Mouse (Mus musculus) erythroblast, embryonic 14.5 days (primary cell): ENCODE results near the gene 4930572O03Rik. TPM values are rescaled to one million over a fixed set of nuclear protein-coding genes. Genes with fewer than 3 reads are reported as not detected.
"Not testable (repeated sequence)": the region's sequence is repeated elsewhere in the genome, so short reads cannot be mapped to it uniquely, and the experiment has no call there.

Experiments used
- H3K27me3 ChIP-seq: 2 replicates; pipeline ENCODE4 v1.6.1; 2012; ENCODE audit warnings: inconsistent platforms; ENCODE audit not compliant: control insufficient read depth
- H3K36me3 ChIP-seq: 2 replicates; pipeline ENCODE4 v1.6.1; 2012; ENCODE audit warnings: mild to moderate bottlenecking, inconsistent platforms; ENCODE audit not compliant: control insufficient read depth
- H3K4me1 ChIP-seq: 2 replicates; pipeline ENCODE4 v1.6.1; 2012; ENCODE audit warnings: inconsistent platforms; ENCODE audit not compliant: control insufficient read depth
- H3K4me3 ChIP-seq: replicated peaks from 2 replicates; pipeline ENCODE3; 2012; ENCODE audit warnings: moderate library complexity, mild to moderate bottlenecking, inconsistent platforms
- H3K9me3 ChIP-seq: 2 replicates; pipeline ENCODE4 v1.6.1; 2012; ENCODE audit warnings: low read length, inconsistent platforms, mixed read lengths; ENCODE audit not compliant: control insufficient read depth
- polyA plus RNA-seq: library from polyadenylated mRNA; stranded (reverse); fragments of >175 nt; gene quantifications from 2 replicates; pipeline ENCODE4 v1.2.3, GENCODE M21; 2012

Gene 4930572O03Rik
- polyA plus RNA-seq, 1 experiment, result not detected

- not testable (repeated sequence) for H3K27me3 ChIP-seq, H3K36me3 ChIP-seq, H3K4me3 ChIP-seq, H3K9me3 ChIP-seq, H3K4me1 ChIP-seq
Measured at GRCm38 (mm10) chr5:15670789-15671188, 13.9 kb upstream of the 4930572O03Rik start.

GRCm38 (mm10) chr5:15663847-15664246 is 7.0 kb upstream of the 4930572O03Rik start:
- H3K4me1 ChIP-seq, H3K4me3 ChIP-seq, H3K9me3 ChIP-seq, H3K27me3 ChIP-seq, H3K36me3 ChIP-seq: not testable (repeated sequence)

- not testable (repeated sequence) for H3K4me1 ChIP-seq, H3K4me3 ChIP-seq, H3K36me3 ChIP-seq, H3K27me3 ChIP-seq, H3K9me3 ChIP-seq
Measured at GRCm38 (mm10) chr5:15652334-15652733, 4.5 kb downstream of the 4930572O03Rik start.

GRCm38 (mm10) chr5:15645707-15646106 is 11.2 kb downstream of the 4930572O03Rik start:
- not testable (repeated sequence) for H3K9me3 ChIP-seq, H3K4me3 ChIP-seq, H3K4me1 ChIP-seq, H3K27me3 ChIP-seq, H3K36me3 ChIP-seq

- H3K9me3 ChIP-seq, H3K4me1 ChIP-seq, H3K27me3 ChIP-seq, H3K4me3 ChIP-seq, H3K36me3 ChIP-seq: not testable (repeated sequence)
Measured at GRCm38 (mm10) chr5:15637637-15638036, 19.2 kb downstream of the 4930572O03Rik start.

- H3K9me3 ChIP-seq, H3K4me3 ChIP-seq, H3K36me3 ChIP-seq, H3K4me1 ChIP-seq, H3K27me3 ChIP-seq: not testable (repeated sequence)
Measured at GRCm38 (mm10) chr5:15630068-15630467, 26.8 kb downstream of the 4930572O03Rik start.

- not testable (repeated sequence) for H3K36me3 ChIP-seq, H3K9me3 ChIP-seq, H3K27me3 ChIP-seq
Measured at GRCm38 (mm10) chr5:15628136-15628535, 28.7 kb downstream of the 4930572O03Rik start.

GRCm38 (mm10) chr5:15618764-15619163 is 38.1 kb downstream of the 4930572O03Rik start, which contains the start of gene Speer4d:
Gene Speer4d (plus strand): TSS chr5:15619064.
- not testable (repeated sequence) for H3K9me3 ChIP-seq, H3K4me3 ChIP-seq, H3K36me3 ChIP-seq, H3K4me1 ChIP-seq, H3K27me3 ChIP-seq

More at GRCm38 (mm10) chr5:15628136-15628535, 28.7 kb downstream of the 4930572O03Rik start:
- H3K4me1 ChIP-seq, H3K4me3 ChIP-seq: not testable (repeated sequence)

- H3K27me3 ChIP-seq, H3K4me1 ChIP-seq, H3K9me3 ChIP-seq, H3K4me3 ChIP-seq, H3K36me3 ChIP-seq: not testable (repeated sequence)
Measured at GRCm38 (mm10) chr5:15616195-15616594, 40.7 kb downstream of the 4930572O03Rik start.

GRCm38 (mm10) chr5:15610695-15611094 is 46.2 kb downstream of the 4930572O03Rik start:
- H3K27me3 ChIP-seq, H3K9me3 ChIP-seq, H3K4me3 ChIP-seq, H3K4me1 ChIP-seq, H3K36me3 ChIP-seq: not testable (repeated sequence)

- not testable (repeated sequence) for H3K27me3 ChIP-seq
Measured at GRCm38 (mm10) chr5:15606677-15607076, 50.2 kb downstream of the 4930572O03Rik start.

GRCm38 (mm10) chr5:15603585-15603984 is 53.3 kb downstream of the 4930572O03Rik start:
- H3K27me3 ChIP-seq, H3K9me3 ChIP-seq, H3K36me3 ChIP-seq, H3K4me1 ChIP-seq, H3K4me3 ChIP-seq: not testable (repeated sequence)

More at GRCm38 (mm10) chr5:15606677-15607076, 50.2 kb downstream of the 4930572O03Rik start:
- H3K36me3 ChIP-seq, H3K4me3 ChIP-seq, H3K4me1 ChIP-seq, H3K9me3 ChIP-seq: not testable (repeated sequence)

GRCm38 (mm10) chr5:15603008-15603407 is 53.9 kb downstream of the 4930572O03Rik start:
- H3K4me1 ChIP-seq, H3K27me3 ChIP-seq, H3K36me3 ChIP-seq, H3K9me3 ChIP-seq, H3K4me3 ChIP-seq: not testable (repeated sequence)

GRCm38 (mm10) chr5:15602424-15602947 is 54.4 kb downstream of the 4930572O03Rik start:
- not testable (repeated sequence) for H3K9me3 ChIP-seq, H3K27me3 ChIP-seq, H3K4me3 ChIP-seq, H3K36me3 ChIP-seq, H3K4me1 ChIP-seq
